Mouse (Mus musculus) stomach, postnatal 0 days (tissue): Measurements from ENCODE around the gene Sik3.

ENCODE experiments used
- CTCF ChIP-seq: IDR thresholded peaks from 2 replicates; pipeline ENCODE4 v1.5.1; 2016; ENCODE audit warnings: antibody characterized with exemption, low read depth, mild to moderate bottlenecking, moderate library complexity
- EP300 ChIP-seq: optimal IDR thresholded peaks from 2 replicates; pipeline ENCODE3; 2016; ENCODE audit warnings: antibody characterized with exemption

DNA sequence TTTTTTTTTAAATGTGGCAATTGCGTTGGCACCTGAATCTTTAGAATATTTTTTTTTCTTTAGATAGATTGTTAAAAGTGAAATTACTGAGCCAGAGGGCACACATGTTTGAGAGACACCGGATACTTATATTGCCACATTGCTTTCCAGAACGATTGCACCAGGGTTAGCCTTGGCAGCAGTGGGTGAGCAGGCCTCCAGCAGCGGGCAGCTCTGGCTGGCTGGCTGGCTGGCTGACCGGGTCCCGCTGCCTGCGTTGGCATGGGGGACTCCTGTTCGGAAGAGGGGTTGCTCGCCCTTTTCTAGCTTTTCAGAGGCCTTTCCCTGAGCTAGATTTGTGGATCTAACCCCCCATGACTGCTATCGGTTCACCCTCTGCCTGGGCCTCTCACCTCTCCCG is 11.0 kb downstream of the Sik3 start:
- TF ChIP-seq CTCF (no peak), EP300 (no peak)
